Mouse (Mus musculus) CH12.LX (cell line): ENCODE results near the gene Hist1h3e. TPM values are rescaled to one million over a fixed set of nuclear protein-coding genes. Genes with fewer than 3 reads are reported as not detected.

ENCODE experiments used
- CHD2 ChIP-seq: IDR thresholded peaks from 2 replicates; pipeline ENCODE4 v1.6.1; 2011; ENCODE audit warnings: low read length, improper control_type of control experiment
- TCF12 ChIP-seq: IDR thresholded peaks from 2 replicates; pipeline ENCODE4 v1.6.1; 2014; ENCODE audit warnings: low read depth, mild to moderate bottlenecking, inconsistent platforms, low read length, improper control_type of control experiment
- polyA plus RNA-seq: library from polyadenylated mRNA; unstranded; fragments of >175 nt; gene quantifications from 2 replicates; pipeline ENCODE4 v1.2.1, GENCODE M21; 2012; ENCODE audit warnings: low read depth; ENCODE audit not compliant: insufficient read length
- total RNA-seq, 2 experiments: library from RNA; depleted of rRNA; stranded (reverse); fragments of 300-350 nt in 1 of 2; fragments of >200 nt in 1 of 2; gene quantifications; 2 replicates each; pipeline ENCODE4 v1.2.3; 2012 to 2014

Gene Hist1h3e
- total and polyA plus RNA-seq, 3 experiments: 3.1 to 1,484 (median 24.2) TPM

- TF ChIP-seq CHD2 (no peak), TCF12 (no peak)
- TF ChIP-seq, all 38 proteins: peak for 0
Measured at GRCm38 (mm10) chr13:23513517-23513916, 48.7 kb downstream of the Hist1h3e start (continued).

Other genes with a start within 250 kb of the Hist1h3e start
Only the 20 nearest of the 35 such genes appear.
- 0.38 and 0.51 TPM in 2 replicates for gene Btn1a1, start 96.5 kb downstream of the Hist1h3e start, total RNA-seq (2012; rRNA removed)
- 0.20 TPM in 2 replicates for gene Btn1a1, start 96.5 kb downstream of the Hist1h3e start, total RNA-seq (2014; rRNA removed)
- gene Btn1a1, start 96.5 kb downstream of the Hist1h3e start, polyA plus RNA-seq: 0.08 and 0.21 TPM in 2 replicates
- gene Btn2a2, start 73.5 kb downstream of the Hist1h3e start, total RNA-seq (2012; rRNA removed): 1.1 and 1.3 TPM in 2 replicates
- 1.2 and 1.3 TPM in 2 replicates for gene Btn2a2, start 73.5 kb downstream of the Hist1h3e start, total RNA-seq (2014; rRNA removed)
- gene Btn2a2, start 73.5 kb downstream of the Hist1h3e start, polyA plus RNA-seq: 2.1 and 2.8 TPM in 2 replicates
- 4,350 and 4,957 TPM in 2 replicates for gene Hist1h4h, start 31.3 kb downstream of the Hist1h3e start, total RNA-seq (2012; rRNA removed)
- gene Hist1h4h, start 31.3 kb downstream of the Hist1h3e start, total RNA-seq (2014; rRNA removed): 14.0 and 19.4 TPM in 2 replicates
- 3.4 and 5.5 TPM in 2 replicates for gene Hist1h4h, start 31.3 kb downstream of the Hist1h3e start, polyA plus RNA-seq
- 824 and 932 TPM in 2 replicates for gene Hist1h2af, start 28.5 kb downstream of the Hist1h3e start, total RNA-seq (2012; rRNA removed)
- gene Hist1h2af, start 28.5 kb downstream of the Hist1h3e start, total RNA-seq (2014; rRNA removed): 45.2 and 57.1 TPM in 2 replicates
- 68.6 and 97.0 TPM in 2 replicates for gene Hist1h2af, start 28.5 kb downstream of the Hist1h3e start, polyA plus RNA-seq
- 608 and 749 TPM in 2 replicates for gene Hist1h3g, start 26.9 kb downstream of the Hist1h3e start, total RNA-seq (2012; rRNA removed)
- gene Hist1h3g, start 26.9 kb downstream of the Hist1h3e start, total RNA-seq (2014; rRNA removed): 50.1 and 75.3 TPM in 2 replicates
- gene Hist1h3g, start 26.9 kb downstream of the Hist1h3e start, polyA plus RNA-seq: 3.4 and 3.6 TPM in 2 replicates
- 261 and 290 TPM in 2 replicates for gene Hist1h2bh, start 19.0 kb downstream of the Hist1h3e start, total RNA-seq (2012; rRNA removed)
- 5.7 and 8.0 TPM in 2 replicates for gene Hist1h2bh, start 19.0 kb downstream of the Hist1h3e start, total RNA-seq (2014; rRNA removed)
- 0.56 and 0.77 TPM in 2 replicates for gene Hist1h2bh, start 19.0 kb downstream of the Hist1h3e start, polyA plus RNA-seq
- gene Hist1h3f, start 18.3 kb downstream of the Hist1h3e start, total RNA-seq (2012; rRNA removed): 553 and 608 TPM in 2 replicates
- gene Hist1h3f, start 18.3 kb downstream of the Hist1h3e start, total RNA-seq (2014; rRNA removed): 5.1 and 8.0 TPM in 2 replicates
- 0.23 and 0.30 TPM in 2 replicates for gene Hist1h3f, start 18.3 kb downstream of the Hist1h3e start, polyA plus RNA-seq
- gene Hist1h4f, start 10.7 kb downstream of the Hist1h3e start, total RNA-seq (2012; rRNA removed): 4,390 and 4,902 TPM in 2 replicates
- 17.8 and 27.1 TPM in 2 replicates for gene Hist1h4f, start 10.7 kb downstream of the Hist1h3e start, total RNA-seq (2014; rRNA removed)
- 4.0 and 9.0 TPM in 2 replicates for gene Hist1h4f, start 10.7 kb downstream of the Hist1h3e start, polyA plus RNA-seq
- 112 and 132 TPM in 2 replicates for gene Hist1h1d, start 9.1 kb downstream of the Hist1h3e start, total RNA-seq (2012; rRNA removed)
- 1.8 and 2.3 TPM in 2 replicates for gene Hist1h1d, start 9.1 kb downstream of the Hist1h3e start, total RNA-seq (2014; rRNA removed)
- gene Hist1h1d, start 9.1 kb downstream of the Hist1h3e start, polyA plus RNA-seq: 0.11 and 0.14 TPM in 2 replicates
- gene Hist1h2ae, start 8.9 kb upstream of the Hist1h3e start, total RNA-seq (2012; rRNA removed): 648 and 652 TPM in 2 replicates
- gene Hist1h2ae, start 8.9 kb upstream of the Hist1h3e start, total RNA-seq (2014; rRNA removed): 13.4 and 16.3 TPM in 2 replicates
- 1.4 and 3.5 TPM in 2 replicates for gene Hist1h2ae, start 8.9 kb upstream of the Hist1h3e start, polyA plus RNA-seq
- 2,765 and 3,252 TPM in 2 replicates for gene Hist1h2bg, start 9.0 kb upstream of the Hist1h3e start, total RNA-seq (2012; rRNA removed)
- gene Hist1h2bg, start 9.0 kb upstream of the Hist1h3e start, total RNA-seq (2014; rRNA removed): 118 and 136 TPM in 2 replicates
- 9.1 and 9.4 TPM in 2 replicates for gene Hist1h2bg, start 9.0 kb upstream of the Hist1h3e start, polyA plus RNA-seq
- 1,243 and 1,273 TPM in 2 replicates for gene Hist1h2bf, start 11.8 kb upstream of the Hist1h3e start, total RNA-seq (2012; rRNA removed)
- gene Hist1h2bf, start 11.8 kb upstream of the Hist1h3e start, total RNA-seq (2014; rRNA removed): 28.3 and 50.8 TPM in 2 replicates
- gene Hist1h2bf, start 11.8 kb upstream of the Hist1h3e start, polyA plus RNA-seq: 1.7 TPM in 1 of 2 replicates, not detected in the other
- 744 and 796 TPM in 2 replicates for gene Hist1h2ad, start 12.0 kb upstream of the Hist1h3e start, total RNA-seq (2012; rRNA removed)
- gene Hist1h2ad, start 12.0 kb upstream of the Hist1h3e start, total RNA-seq (2014; rRNA removed): 9.1 and 13.2 TPM in 2 replicates
- gene Hist1h2ad, start 12.0 kb upstream of the Hist1h3e start, polyA plus RNA-seq: 0.53 TPM in 1 of 2 replicates, not detected in the other
- 164 and 182 TPM in 2 replicates for gene Hist1h3d, start 13.4 kb upstream of the Hist1h3e start, total RNA-seq (2012; rRNA removed)
- 10.3 and 13.5 TPM in 2 replicates for gene Hist1h3d, start 13.4 kb upstream of the Hist1h3e start, total RNA-seq (2014; rRNA removed)
- gene Hist1h3d, start 13.4 kb upstream of the Hist1h3e start, polyA plus RNA-seq: 0.65 and 0.94 TPM in 2 replicates
- gene Hist1h4d, start 19.2 kb upstream of the Hist1h3e start, total RNA-seq (2012; rRNA removed): 1,558 and 1,831 TPM in 2 replicates
- gene Hist1h4d, start 19.2 kb upstream of the Hist1h3e start, total RNA-seq (2014; rRNA removed): 13.8 and 27.7 TPM in 2 replicates
- 2.4 and 6.7 TPM in 2 replicates for gene Hist1h4d, start 19.2 kb upstream of the Hist1h3e start, polyA plus RNA-seq
- 268 and 282 TPM in 2 replicates for gene Hist1h2be, start 58.8 kb upstream of the Hist1h3e start, total RNA-seq (2012; rRNA removed)
- gene Hist1h2be, start 58.8 kb upstream of the Hist1h3e start, total RNA-seq (2014; rRNA removed): 3.4 and 4.7 TPM in 2 replicates
- gene Hist1h2be, start 58.8 kb upstream of the Hist1h3e start, polyA plus RNA-seq: 0.57 and 0.70 TPM in 2 replicates
- gene Hist1h1e, start 60.2 kb upstream of the Hist1h3e start, total RNA-seq (2012; rRNA removed): 486 and 504 TPM in 2 replicates
- gene Hist1h1e, start 60.2 kb upstream of the Hist1h3e start, total RNA-seq (2014; rRNA removed): 12.2 and 18.3 TPM in 2 replicates
- gene Hist1h1e, start 60.2 kb upstream of the Hist1h3e start, polyA plus RNA-seq: 1.5 and 1.9 TPM in 2 replicates
- 114 and 122 TPM in 2 replicates for gene Hist1h2ac, start 121.6 kb upstream of the Hist1h3e start, total RNA-seq (2012; rRNA removed)
- gene Hist1h2ac, start 121.6 kb upstream of the Hist1h3e start, total RNA-seq (2014; rRNA removed): 0.96 and 0.97 TPM in 2 replicates
- 0.14 TPM in 1 of 2 replicates, not detected in the other for gene Hist1h2ac, start 121.6 kb upstream of the Hist1h3e start, polyA plus RNA-seq
- gene Hist1h2bc, start 121.8 kb upstream of the Hist1h3e start, total RNA-seq (2012; rRNA removed): 436 and 456 TPM in 2 replicates
- 16.1 and 17.4 TPM in 2 replicates for gene Hist1h2bc, start 121.8 kb upstream of the Hist1h3e start, total RNA-seq (2014; rRNA removed)
- gene Hist1h2bc, start 121.8 kb upstream of the Hist1h3e start, polyA plus RNA-seq: 1.1 and 2.2 TPM in 2 replicates
- 0.38 and 0.76 TPM in 2 replicates for gene Hist1h1t, start 133.4 kb upstream of the Hist1h3e start, total RNA-seq (2012; rRNA removed)
- gene Hist1h1t, start 133.4 kb upstream of the Hist1h3e start, total RNA-seq (2014; rRNA removed): not detected in 2 replicates
- not detected in 2 replicates for gene Hist1h1t, start 133.4 kb upstream of the Hist1h3e start, polyA plus RNA-seq